Mouse (Mus musculus) spleen, embryonic (tissue): ENCODE data around the gene Slc2a9.

ENCODE experiments used
- CTCF ChIA-PET: fragments of 350-600 bp; sonication (Branson Sonifier 250); formaldehyde crosslinking; loops from one replicate; lab custom pipeline; 2022; lab: Charles Lee

Slc2a9 gene

DNA sequence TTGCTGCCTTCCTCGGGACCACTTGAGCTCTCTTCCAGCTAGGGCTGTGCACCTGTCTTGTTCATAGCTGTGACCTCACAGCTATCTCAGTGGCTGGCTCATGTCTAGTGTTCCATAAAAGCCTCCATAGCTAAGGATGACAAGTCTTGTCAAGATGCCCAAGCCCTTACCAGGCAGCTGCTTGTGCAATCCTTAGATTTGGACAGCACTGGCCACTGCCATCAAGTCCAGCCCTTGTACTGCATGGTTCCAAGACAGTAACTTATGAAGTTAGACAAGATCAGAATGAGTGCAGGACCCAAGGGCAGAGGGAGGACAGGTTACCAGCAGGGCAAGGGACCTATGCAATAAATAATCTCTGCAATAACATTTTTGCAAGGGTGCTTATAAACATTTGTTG, 1.2 kb upstream of the Slc2a9 start:
- CTCF ChIA-PET, result interaction anchor here (0.8 kb wide), 1 partner anchor 87 kb away, joined by 10 read pairs; no protein-coding TSS in a partner anchor

GRCm38 (mm10) chr5:38500043-38500442, 2.9 kb downstream of the Slc2a9 start:
- CTCF ChIA-PET, result no interaction called here

- CTCF ChIA-PET, result no interaction called here
These were observed 3.6 kb downstream of the Slc2a9 start for GRCm38 (mm10) chr5:38499316-38499811.

- CTCF ChIA-PET, result no interaction called here
These were observed 4.5 kb downstream of the Slc2a9 start for GRCm38 (mm10) chr5:38498479-38498878.

DNA sequence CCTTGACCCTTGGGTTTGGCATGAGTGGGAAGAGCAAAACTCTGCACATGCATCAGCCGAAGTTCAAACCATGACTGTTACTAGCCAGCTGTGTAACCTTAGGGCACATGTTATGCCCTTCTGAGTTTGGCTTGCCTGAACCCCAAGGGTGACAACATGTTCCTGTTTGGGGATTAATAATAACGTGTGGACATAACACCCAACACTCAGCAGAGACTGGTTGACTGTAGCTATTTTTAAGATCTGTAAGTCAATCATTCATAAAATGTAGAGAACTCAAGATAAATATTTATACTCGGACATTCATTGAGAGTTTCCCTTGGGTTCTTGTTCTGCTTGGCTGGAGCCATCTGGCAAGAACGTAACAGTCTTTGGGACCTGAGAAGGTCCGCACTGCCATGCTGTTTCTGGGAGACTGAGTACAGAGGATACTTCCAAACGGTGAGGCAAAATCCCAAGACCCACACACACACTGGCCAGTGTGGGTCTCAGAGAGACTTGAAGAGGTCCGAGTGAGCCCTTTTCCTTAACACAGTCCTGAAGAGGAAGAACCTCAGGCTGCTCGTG, 6.4 kb downstream of the Slc2a9 start:
- CTCF ChIA-PET, result interaction anchor here (0.6 kb wide), 1 partner anchor 170 kb away, joined by 4 read pairs; no protein-coding TSS in a partner anchor

DNA sequence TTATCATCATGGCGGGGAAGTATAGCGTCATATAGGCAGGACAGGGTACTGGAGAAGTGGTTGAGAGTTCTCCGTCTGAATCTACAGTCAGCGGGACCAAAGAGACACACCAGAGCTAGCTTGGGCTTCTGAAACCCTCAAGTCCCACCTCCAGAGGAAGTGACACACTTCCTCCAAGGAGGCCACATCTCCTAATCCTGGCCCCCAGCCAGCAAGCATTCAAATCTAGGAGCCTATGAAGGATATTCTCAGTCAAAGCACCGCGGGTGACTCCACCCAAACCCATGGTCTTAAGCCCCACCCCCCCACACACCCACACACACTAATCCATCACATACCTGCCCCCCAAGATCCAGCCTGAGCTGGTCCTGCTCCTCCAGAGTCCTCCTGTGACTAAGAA, 9.1 kb downstream of the Slc2a9 start:
- CTCF ChIA-PET, result no interaction called here

DNA sequence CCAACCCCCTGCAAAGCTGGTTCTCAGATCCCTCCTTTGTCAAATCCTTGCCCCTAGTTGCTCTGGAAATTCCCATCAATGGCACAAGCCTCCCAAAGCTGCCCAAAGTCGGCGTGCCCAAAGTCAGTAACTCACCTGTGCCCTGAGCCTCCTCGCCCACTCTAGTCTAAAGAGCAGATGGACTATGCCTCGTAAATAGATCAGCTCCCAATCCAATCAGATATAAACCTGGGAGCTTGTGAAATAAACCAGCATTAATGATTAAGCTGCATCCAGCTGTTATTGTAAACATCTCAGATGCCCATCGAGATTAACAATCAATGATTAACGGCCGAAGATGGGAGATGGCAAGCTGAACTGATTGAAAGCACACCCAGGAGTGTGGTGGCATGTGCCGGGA, 11.2 kb downstream of the Slc2a9 start:
- CTCF ChIA-PET, result no interaction called here

- CTCF ChIA-PET, result interaction anchor here (0.6 kb wide), 1 partner anchor 11 kb away, joined by 18 read pairs; no protein-coding TSS in a partner anchor
These were observed 13.2 kb downstream of the Slc2a9 start for GRCm38 (mm10) chr5:38489739-38490138.

GRCm38 (mm10) chr5:38488673-38489615, 14.0 kb downstream of the Slc2a9 start:
- CTCF ChIA-PET, result no interaction called here

GRCm38 (mm10) chr5:38488026-38488425, 14.9 kb downstream of the Slc2a9 start:
- CTCF ChIA-PET, result no interaction called here

GRCm38 (mm10) chr5:38487247-38487646, 15.7 kb downstream of the Slc2a9 start:
- CTCF ChIA-PET, result no interaction called here

- CTCF ChIA-PET, result no interaction called here
These were observed 17.0 kb downstream of the Slc2a9 start for GRCm38 (mm10) chr5:38485946-38486345.

DNA sequence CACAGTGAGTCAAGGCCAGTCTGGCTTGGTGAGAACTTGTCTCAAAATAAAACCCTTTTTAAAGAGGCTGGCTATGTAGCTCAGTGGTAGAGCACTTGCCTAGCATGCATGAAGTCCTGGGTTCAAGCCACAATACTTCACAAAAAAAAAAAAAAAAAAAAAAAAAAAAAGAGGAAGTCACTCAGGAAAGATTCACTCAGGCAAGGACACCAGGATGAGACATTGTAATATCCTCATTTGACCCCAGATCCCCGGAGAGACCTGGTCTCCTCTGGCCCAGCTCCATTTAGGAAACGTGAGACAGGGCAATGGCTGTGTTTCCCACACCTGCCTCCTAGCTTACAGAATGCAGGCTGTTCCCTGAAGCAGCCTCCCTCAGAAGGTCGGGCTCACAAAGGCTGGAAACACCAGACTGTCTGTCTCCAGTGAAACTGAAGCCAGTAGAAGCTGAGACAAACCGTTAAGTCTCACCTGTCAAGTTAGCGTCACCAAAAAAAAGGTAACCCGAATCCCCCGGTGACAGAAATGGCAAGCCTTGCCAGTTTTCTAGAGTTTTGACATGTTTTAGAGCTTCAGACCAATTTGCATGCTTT, 19.3 kb downstream of the Slc2a9 start:
- CTCF ChIA-PET, result interaction anchor here (0.5 kb wide), 1 partner anchor 98 kb away, joined by 9 read pairs; no protein-coding TSS in a partner anchor

- CTCF ChIA-PET, result interaction anchor here (0.7 kb wide), 1 partner anchor 212 kb away, joined by 6 read pairs; no protein-coding TSS in a partner anchor
These were observed 21.9 kb downstream of the Slc2a9 start for GRCm38 (mm10) chr5:38480822-38481707.

DNA sequence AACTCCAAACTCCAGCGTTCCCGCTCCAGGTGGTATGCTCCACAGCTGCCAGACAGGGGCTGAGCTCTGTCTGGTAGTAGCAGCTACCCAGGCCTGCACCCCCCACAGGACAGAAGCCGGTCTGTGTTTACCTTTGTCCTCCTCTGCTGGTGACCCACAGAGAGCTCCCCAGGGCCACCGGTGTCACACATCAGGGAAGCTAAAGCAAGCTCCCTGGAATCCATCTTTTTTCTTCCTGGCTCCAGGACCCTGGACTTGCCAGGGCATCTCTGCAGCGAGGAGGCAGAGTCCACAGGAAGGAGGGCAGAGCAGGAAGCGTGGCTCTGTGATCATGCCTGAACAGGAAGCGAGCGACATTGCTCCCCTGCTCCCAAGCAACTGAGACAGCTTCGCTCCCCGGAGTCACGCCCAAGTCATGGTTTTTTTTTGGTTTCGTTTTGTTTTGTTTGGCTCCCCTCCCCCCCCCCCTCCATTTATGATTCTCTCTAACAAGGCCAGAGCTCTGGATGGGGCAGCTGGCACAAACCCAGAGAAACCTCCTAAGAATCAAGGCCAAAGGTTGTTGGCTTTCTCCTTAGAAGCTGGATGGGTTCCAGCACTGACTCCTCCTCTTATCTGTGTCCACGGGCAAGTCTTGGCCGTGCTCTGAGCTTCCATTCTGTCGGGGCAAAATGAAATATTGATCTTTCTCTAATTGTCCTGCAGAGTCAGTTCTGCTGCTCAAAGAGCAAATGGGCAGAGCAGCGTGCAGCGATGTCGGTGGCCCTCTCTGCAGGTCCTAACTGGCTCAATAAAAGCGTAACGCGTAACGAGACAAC, 22.8 kb downstream of the Slc2a9 start:
- CTCF ChIA-PET, result no interaction called here

DNA sequence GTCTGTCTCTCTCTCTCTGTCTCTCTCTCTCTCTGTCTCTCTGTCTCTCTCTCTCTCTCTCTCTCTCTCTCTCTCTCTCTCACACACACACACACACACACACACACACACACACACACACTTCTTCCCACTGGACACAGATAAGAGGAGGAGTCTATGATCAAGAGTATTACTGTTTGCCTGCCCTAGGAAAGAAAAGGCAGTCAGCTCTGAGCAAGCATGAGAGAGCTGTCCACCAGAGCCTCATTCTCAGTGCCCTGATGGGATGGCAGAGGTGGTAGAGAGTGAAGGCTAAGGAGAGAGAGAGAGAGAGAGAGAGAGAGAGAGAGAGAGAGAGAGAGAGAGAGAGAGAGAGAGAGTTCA, 23.4 kb downstream of the Slc2a9 start:
- CTCF ChIA-PET, result interaction anchor here (0.8 kb wide), 1 partner anchor 10 kb away, joined by 18 read pairs; no protein-coding TSS in a partner anchor

DNA sequence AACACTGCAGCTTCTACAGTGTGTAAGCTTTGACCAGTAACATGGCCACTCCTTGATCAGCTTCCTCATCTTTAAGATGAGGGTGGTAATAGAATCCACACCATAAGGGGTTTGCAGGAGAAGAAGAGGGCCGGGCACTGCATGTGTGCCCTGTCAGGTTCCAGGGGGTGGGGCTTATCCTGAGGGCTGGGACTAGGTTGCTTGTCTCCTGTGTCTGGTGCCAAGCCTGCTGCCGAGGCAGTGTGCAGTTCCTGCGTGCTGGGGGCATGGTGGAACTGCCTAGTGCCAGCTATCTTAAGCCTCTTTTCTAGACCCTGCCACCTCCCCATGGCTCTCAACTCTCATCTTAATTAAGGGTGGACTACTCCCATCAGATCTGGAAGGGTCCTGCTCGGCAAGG, 23.9 kb downstream of the Slc2a9 start:
- CTCF ChIA-PET, result interaction anchor here (0.8 kb wide), 1 partner anchor 11 kb away, joined by 18 read pairs; no protein-coding TSS in a partner anchor

DNA sequence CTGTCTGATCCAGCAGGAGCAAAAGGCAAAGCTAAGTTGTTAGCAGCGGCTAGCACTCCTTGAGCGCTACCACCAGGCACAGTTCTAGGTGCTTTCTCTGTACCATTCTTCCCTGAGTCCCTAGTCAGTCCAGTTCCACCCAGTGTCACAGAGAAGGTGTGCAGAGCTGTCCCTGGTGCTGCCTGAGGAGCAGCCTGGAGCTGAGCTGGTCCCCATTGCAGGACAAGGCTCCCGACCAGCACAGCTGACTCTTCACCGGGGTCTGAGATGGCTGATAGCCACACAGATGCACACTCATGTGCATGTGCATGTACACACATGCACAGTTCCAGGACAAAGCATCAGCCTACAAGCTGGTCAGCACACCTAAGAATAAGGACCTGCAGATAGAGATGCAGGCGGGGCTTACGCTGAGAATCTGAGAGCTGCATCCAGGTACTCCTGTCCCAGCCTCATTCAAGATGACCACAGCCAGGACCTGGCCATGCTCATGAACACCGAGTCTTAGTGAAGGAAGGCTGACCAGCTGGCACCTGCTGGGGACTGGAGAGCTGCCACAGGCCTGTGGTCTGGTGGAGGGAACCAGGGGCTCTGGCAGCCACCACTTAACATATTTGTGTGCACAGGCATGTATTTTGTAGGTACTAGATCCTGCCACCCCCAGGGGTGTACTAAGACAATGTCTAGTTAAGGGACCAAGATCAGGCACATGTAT, 25.1 kb downstream of the Slc2a9 start:
- CTCF ChIA-PET, result no interaction called here

GRCm38 (mm10) chr5:38476861-38477565, 25.9 kb downstream of the Slc2a9 start:
- CTCF ChIA-PET, result no interaction called here
